Mouse (Mus musculus) layer of hippocampus, adult 8-10 months (tissue): ENCODE results near the gene Pitpnc1. TPM values are rescaled to one million over a fixed set of nuclear protein-coding genes. Genes with fewer than 3 reads are reported as not detected.

ENCODE experiments used
- DNase-seq, 2 experiments: peaks; one replicate each; pipeline ENCODE4 v3.0.0; 2022; ENCODE audit warnings: low spot score in 2 of 2
- total RNA-seq, 4 experiments: library from RNA; stranded (reverse); gene quantifications; 2 replicates each; pipeline ENCODE4 v1.2.4; 2022

Gene Pitpnc1
- total RNA-seq, 4 experiments from 2014 or later = 47.1 to 53.0 (median 51.0) TPM

DNA sequence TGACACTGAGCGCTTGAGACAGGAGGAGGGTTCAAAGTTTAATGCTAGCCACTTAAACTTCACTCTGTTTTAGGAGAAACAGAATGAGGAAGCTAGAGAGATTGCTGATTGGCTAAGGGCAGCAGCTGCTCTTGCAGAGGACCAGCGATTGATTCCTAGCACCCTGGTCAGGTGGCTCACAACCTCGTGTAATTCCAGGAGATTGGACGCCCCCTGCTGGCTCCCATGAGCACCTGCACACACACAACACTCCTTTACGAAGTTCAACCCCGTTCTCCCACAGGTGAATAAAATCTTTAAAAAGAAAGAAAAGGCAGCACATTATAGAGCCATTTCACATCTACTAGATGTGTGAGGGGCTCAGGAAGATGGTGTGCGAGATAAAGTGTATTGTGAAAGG, 224.8 kb downstream of the Pitpnc1 start:
- DNase-seq = no peak

DNA sequence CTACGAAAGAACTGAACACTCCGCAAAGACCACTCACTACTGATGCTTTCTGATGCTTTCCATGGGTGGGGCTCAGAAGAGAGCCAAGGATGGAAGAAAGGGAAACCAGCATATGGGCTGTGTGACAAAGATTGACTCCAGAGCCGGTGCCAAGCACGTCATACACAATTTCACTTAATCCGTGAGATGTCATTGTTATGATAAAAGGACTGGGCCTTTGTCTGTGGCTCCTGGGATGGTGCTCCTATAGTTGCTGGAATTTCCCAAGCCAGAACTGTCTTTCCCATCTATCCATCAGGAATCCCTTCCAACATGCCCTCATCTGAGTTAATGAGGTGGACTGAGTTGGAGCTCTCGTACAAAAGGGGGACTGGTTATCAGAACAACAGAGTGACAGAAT, 227.4 kb downstream of the Pitpnc1 start:
- DNase-seq = no peak

DNA sequence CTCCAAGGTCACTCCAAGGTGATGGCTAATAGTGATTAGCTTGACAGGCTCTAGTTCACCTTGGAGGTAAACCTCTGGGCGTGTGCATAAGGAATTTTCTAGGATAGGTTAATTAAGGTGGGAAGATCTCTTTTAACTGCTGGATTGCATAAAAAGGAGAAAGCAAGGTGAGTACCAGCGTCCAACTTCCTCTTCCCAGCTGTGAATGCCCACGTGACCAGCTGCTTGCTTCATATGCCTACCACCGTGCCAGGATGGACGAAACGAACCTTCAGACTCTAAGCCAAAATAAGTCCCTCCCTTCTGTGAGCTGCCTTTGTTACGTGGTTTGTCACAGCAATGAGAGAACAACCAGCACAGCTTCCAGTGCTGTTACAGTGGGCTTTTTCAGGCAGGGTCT, 228.8 kb downstream of the Pitpnc1 start:
- DNase-seq = no peak

DNA sequence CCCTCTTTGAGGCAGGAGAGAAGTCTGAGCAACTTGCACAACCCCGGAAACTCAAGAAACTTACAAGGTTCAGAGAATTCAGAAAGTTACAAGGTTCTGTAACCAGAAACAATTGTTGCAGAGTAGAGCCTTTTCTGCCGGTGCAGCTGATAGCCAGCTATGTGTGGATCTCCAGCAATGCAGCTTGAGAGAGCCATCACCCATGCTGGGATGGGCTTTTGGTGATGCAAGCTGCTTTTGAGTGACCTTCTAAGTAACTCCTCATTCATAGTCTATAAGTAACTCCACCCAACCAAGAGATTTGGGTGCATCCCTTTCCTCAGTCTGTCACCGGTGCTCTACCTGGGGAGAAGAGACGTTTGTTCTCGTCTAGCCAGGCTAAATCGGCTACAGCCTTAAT, 232.0 kb downstream of the Pitpnc1 start:
- DNase-seq = no peak

DNA sequence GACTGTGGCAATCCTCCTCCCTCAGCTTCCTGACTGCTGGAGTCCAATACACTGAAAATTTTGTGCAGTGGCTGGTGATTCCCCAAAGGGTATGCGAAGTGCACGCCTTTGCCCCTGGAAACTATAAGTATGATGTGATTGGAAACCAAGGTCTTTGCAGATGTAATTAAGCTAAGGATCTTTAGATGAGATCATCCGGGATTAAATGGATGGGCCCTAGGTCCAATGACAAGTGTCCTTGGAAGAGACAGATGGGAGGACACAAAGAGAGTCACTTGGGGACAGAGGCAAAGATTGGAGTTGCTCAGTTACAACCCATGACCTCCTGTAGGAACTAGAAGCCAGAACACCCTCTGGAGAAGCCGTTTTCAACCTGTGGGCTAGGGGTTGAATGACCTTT, 233.0 kb downstream of the Pitpnc1 start:
- DNase-seq = no peak

DNA sequence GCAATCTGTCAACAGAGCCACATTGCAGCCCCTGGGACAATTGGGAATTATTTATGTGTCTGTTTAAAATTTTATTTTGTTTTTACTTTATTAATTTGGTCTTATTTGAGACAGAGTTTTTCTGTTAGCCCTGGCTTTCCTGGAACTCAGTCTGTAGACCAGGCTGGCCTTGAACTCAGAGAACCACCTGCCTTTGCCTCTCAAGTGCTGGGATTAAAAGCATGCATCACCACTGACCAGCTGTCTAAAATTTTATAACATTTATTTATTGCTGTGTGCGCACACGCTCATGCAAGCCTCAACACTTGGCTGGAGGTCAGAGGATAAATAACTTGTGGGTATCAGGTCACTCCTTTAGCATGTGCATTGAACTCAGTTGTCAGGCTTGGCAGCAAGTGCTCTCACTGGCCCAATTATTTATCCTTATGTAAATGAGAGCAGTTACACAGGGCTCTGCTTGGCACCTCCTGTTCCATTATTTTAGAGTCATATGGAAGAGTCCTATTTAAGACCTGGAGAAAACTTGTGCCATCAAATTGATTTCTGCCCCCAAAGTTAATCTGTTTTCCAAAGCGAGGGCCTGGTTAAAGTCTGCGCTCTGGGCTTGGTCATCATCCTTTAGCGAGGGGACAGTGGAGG, 237.1 kb downstream of the Pitpnc1 start:
- DNase-seq = no peak

DNA sequence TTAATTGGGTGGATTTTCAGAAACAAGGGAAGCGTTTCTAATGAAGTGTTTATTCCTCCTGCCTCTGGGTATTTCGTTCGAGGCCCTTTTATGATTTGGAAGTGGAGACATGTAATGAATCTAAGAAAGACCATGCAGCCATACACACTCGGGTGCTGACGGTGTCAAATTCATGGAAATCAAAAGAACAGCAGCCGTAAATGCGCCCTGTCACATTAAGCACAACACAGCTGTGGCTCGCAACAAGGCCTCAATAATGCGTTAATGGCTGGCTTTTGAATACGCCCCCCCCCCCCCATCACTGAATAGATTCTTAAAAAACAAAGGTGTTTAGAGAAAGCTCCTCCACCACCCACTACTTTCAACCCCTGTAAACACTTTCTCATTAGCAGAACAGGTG, 240.4 kb downstream of the Pitpnc1 start:
- no peak for DNase-seq

DNA sequence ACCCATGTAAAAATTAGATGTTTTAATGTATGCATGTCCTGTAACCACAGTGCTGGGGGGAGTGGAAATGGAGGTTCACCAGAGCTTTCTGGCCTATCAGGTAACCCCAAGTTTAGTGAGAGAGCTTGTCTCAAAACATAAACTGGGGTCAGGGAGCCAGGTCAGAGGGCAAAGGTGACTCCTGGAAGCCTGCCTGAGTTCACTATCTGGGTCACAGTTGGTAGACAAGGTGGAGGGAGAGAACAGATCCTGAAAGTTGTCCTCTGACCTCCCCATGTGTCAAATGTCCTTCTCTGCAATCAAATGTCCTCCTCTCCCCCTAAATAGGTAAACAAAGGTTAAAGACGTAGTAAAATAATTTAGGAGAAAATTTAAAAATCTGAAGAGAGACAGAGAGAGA, 244.1 kb downstream of the Pitpnc1 start:
- DNase-seq = no peak

DNA sequence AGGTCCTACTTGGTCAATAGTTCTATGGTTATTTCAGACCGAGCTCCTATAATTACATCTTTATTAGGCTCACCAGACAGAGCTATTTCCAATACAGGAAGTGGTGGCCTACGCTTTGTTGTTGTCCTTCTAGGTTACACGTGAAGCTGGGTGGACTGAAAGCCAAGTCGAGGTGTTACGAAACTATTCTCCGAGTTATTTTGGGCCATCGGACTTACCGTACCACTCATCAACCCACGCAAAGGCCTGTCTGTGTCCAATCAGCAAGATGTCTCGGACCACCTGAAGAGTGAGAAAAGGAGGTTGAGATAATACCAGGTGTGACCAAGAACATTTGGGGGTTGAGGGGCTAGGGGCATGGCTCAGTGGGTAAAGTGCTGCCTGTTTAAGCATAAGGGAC, 244.5 kb downstream of the Pitpnc1 start:
- DNase-seq = no peak

DNA sequence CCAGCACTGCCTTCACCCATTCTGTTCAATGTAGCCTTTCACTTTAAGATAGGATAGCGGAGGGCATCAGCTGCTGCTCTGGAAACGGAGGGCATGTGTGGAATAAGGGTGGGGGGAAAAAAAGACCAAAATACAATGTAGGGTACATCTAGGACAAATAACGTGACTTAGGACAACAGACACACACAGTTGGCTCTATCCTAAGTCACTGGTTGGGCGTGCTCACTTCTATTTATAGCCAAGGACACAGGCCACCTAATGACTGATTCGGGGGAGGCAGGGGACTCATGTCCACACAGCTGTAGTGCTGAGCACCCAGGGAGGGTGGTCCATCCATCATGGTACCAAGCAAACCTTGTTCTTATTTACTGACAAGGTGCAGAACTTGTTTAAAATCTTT, 245.2 kb downstream of the Pitpnc1 start:
- no peak for DNase-seq

DNA sequence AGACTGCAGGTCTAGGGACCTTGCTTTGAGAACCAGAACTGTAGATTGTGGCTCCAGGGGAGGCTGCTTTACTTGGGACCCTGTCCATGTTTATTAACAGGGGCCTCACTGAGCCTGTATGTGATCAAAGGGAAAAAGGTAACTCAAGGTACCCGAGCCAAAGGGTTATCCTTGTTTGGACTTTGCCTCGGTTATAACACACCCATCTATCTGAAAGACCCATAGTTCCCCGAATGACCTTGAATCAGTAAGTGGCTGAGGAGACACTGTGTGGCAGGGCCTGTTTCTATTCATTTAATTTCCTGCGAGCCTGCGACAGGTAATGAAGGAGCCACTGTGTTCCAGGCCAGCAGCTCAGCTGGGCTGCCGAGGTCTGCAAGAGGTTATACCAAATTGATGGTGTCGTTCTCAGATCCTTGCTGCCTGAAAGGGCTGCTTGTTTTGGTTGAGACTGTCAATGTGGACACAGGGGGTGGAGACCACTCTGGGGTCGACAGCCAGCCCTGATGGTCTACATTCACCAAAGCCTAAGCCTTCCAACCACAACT, 246.8 kb downstream of the Pitpnc1 start:
- DNase-seq = no peak

DNA sequence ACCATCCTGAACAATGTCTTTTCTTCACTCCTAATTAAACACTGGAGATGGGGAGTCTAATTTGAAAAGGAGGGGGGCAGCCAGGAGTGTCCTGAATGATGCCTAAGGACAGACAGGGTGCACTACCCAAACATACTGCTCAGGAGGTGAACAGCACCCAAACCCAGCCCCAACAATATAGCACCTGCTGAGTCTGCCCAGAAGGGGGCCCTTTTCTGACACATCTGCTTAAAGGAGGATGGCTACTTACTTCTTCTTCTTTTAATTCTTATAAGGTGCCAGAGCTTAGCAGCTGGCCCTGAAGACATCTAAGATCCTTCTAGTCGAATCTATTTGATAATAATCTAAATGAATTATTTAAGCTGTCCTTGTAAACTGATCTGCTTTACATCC, 247.3 kb downstream of the Pitpnc1 start:
- no peak for DNase-seq

DNA sequence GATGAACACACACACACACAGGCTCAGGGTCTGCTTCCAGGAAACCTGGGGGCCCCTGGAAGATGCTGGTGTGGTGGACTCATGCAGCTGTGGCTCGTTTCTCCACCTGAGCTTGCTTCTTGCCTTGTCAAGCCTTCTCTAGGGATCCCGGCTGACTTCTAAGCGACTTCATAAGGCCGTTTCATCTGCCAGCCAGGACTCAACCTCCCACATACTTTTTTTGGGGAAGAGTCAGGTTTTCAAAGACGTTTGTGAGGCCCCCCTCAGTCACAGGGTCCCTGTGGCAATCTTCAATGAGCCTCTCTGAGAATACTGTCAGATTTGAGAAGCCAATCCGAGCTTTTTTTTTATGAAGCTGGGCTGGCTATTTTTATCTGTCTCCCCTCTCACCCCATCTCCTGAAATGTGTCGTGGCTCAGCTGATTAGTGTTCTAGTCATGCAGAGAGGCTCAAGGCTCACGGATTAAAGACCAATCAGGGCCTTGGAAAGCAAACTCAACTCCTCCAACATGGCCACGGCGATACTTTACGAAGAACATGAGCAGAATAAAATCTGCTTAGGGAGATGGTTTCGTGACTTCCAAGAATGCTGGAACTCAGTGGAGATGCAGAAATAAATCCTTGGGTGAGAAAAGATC, 247.8 kb downstream of the Pitpnc1 start:
- no peak for DNase-seq

DNA sequence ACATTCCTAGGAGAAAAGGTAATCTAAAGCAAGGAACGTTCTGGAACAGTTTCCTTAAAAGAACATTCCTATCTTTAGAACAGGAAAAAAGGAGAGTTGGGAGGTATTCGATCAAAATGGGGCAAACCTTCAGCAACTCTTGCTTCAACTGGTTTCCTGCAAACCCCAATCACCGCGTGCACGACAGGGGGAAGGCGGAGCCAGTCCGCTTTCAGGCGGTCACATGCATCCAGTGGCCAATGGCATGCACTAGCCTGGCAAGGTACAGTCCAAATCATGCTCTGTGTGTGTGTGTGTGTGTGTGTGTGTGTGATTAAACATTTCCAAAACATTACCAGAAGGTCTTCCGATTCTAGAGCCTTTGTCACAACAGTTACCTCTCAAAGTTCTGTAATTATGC, 255.4 kb downstream of the Pitpnc1 start:
- DNase-seq = no peak

DNA sequence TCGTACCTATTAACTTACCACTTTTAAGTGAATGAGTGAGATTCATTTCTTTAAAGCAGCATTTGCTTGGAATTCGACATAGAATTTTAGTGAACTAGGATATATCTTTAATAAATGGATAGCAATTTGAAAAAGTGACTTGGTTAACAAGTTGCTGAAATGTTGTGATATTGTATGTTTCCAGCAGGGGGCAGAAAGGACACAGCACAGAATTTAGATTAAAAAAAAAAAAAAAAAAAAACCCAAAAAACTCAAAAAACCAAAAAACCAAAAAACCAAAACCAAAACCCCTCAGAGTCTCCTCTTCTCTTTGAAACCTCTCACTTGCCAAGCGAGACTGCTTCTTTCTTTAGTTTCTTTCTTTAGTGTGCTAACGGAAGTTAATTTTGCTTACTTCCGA, 256.8 kb downstream of the Pitpnc1 start:
- DNase-seq = no peak

DNA sequence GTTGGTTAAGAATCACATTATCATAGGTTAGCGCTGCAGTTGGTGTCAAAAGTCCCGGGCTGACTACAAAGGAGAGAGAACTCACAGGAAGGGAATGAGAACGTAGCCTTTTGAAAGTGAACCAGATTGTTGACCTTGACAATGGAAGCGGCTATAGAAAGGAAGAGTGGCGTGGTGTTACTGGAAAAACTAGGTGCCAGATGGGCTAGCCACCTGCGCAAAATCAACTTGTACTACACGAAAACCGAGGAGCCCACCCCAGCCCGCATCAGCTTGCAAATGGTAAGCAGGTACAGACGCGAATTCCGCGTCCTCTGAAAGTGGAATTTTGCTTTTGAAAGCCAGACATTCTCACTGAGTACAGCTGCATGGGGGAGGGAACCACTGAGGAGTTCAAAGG, 260.7 kb downstream of the Pitpnc1 start:
- DNase-seq = no peak

DNA sequence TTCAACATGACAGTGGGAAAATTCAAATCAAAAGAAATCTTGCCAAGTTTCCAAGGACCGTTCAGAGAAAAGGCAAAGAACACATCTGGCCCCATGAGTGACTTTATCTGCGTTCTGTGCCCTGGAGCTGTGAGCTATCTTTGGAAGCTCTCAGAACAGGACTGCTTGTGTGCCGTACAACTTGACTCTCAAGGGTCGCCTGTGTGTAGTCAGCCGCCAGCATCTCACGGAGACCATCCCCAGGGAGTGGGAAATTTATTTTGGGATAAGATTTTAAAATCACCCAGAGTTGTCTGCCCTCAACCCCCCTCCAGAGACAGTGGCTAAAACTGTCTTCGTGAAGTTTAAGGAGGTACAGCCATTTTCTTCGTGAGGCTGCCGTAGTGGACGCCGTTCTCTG, 268.7 kb downstream of the Pitpnc1 start:
- no peak for DNase-seq

DNA sequence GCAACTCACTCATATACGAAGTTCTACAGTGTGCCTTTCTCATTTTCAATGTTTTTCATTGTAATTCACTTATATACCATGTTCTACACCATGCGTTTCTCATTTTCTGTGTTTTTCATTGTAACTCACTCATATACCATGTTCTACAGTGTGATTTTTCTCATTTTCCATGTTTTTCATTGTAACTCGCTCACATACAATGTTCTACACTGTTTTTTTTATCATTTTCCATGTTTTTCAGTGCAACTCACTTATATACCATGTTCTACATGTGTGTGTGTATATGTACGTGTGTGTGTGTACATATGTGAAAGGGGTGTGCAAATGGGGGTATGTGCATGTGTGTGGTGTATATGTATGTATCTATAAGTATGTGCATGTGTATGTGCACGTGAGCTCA, 271.2 kb downstream of the Pitpnc1 start:
- DNase-seq = no peak

DNA sequence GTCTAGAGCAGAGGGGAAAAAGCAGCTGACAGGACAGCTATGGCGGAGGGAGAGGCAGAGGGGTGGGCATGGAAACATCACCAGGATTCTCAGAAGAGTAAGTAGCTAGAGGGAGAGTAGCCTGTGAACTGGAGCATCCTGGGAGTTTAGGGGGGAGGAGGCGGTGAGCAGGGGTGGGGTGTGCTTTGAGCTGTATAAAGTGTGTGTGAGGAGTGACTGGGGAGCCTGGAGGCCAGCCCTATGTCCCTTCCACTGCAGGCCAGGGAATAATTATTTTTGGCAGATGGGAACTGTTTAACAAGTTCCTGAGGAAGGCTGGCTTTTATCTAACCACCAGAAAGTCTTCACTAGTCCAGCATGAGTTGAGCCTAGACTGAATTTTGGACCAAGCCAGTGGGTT, 275.2 kb downstream of the Pitpnc1 start:
- DNase-seq = no peak

DNA sequence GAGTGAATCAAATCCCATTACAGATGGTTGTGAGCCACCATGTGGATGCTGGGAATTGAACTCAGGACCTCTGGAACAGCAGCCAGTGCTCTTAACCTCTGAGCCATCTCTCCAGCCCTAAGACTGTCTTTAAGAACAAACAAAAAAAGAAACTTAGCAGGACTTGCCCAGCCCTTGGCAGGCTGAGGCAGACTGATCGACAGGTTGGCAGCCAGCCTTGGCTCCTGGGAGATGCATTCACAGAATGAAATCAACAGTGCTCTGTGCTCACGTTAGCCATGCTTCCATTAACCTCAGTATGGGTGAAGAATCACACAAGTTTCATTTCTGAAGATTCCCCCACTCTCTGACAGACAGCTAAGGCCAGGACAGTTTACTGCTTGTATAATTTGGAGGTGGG, 280.1 kb downstream of the Pitpnc1 start:
- no peak for DNase-seq

DNA sequence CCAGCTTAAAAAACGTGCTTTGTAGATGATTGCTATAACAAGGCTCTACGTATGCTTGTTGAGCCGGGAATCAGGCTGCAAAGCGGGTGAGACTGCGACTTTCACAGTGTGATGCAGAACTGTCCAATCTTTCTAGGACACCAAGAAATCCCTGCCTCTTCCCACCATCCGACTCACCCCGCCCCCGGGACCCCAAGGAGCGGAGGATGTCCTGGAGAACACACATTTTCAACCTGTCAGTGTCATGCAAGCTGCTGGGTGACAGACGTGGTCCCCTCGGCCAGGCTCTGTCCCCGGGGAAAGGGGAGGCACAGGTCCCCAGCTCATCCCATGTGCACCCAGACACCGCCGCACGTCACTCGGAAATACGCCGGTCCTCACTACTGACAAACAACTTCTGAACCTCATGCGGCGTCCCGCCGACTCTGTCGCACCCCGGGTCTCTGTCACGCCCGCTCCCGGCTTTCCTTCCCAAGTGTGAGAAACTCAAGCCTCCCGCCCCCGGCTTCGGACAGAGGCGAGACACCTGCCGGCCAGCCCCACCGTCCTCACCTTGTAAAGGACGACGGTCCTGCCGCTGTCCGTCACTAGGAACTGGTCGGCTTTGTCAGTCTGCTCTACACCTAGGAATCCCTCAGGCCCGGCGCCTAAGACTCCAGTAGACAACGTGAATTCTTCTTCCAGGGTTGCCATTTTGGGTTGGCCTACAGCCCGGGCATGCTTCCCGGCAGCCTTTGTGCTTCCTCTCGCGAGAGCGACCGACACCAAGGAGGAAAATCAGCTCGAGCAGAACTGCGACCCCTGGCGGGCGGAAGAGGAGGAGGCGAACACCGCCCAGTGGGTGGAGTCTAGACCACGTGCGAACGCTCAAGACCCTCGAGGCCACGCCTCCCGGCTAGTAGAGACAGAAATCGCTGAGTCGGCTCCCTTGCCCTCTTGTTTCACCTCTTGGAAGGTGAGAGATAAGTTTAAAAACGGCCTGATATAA, 281.6 kb downstream of the Pitpnc1 start, which contains the start of gene Nol11:
Gene Nol11, minus strand, starts transcription at position 817 of the 988 bp plus-strand sequence.
- DNase-seq = peak; percentile 98 to 99

DNA sequence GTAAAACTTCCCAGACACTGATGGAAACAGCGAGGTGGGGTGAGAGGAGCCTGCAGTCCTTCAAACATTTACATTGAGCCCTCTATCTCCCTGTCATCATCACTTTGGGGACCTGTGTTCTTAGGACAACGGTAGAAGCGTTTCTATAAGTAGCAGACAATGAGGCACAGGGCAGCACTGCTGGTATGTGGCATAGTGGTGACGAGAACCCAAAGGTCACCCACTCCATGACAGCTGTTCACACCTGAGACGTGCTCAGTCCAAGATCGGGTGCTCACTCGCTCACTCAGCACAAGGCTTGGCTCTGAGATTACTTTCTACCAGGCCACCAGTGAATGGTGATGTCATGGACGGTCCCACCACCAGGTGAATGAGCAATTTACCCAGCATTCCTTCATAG, 286.7 kb downstream of the Pitpnc1 start:
- no peak for DNase-seq
